Mouse (Mus musculus): ENCODE results near the gene Uck2. TPM values are rescaled to one million over a fixed set of nuclear protein-coding genes. Genes with fewer than 3 reads are reported as not detected.
A peak's percentile ranks its signal among the peaks of the same experiment; 100 is the strongest.

Uck2 gene
- polyA plus RNA-seq, 1 experiment from 2014 or later, result 67.7 TPM

GRCm38 (mm10) chr1:167245180-167245641 is 39.9 kb downstream of the Uck2 start:
- Histone ChIP-seq H3K27me3 (ENCODE audit: insufficient read depth, low read length) (no peaks in the 10 kb centered on the region), H3K4me3 (ENCODE audit: low read length) (no peak overlapping the region), H3K9ac (replicated peaks; ENCODE audit: low read length) (no peak overlapping the region), H3K9me3 (ENCODE audit: low read length) (no peaks in the 10 kb centered on the region), H3K36me3 (ENCODE audit: insufficient read depth, low read length) (no peaks in the 10 kb centered on the region), H3K4me2 (replicated peaks; ENCODE audit: low read depth, low read length) (no peak overlapping the region), H3K27ac (ENCODE audit: low read length) (no peak overlapping the region), H3K4me1 (ENCODE audit: insufficient read depth, low read length) (peaks cover 55% of the 10 kb centered on the region)
- ATAC-seq (ENCODE audit: low FRiP score, low TSS enrichment), result no peak
- WGBS, result 64% methylated on average over 9 of the region's 9 CpGs

- no peaks in the 10 kb centered on the region for H3K9me3 ChIP-seq (ENCODE audit: low read length)
- peaks cover 51% of the 10 kb centered on the region for H3K4me1 ChIP-seq (ENCODE audit: insufficient read depth, low read length)
- no peaks in the 10 kb centered on the region for H3K27me3 ChIP-seq (ENCODE audit: insufficient read depth, low read length)
- H3K4me3 ChIP-seq (ENCODE audit: low read length), result no peak overlapping the region
- 43% methylated on average over 7 of the region's 7 CpGs for WGBS
- ATAC-seq (ENCODE audit: low FRiP score, low TSS enrichment), result no peak
- no peaks in the 10 kb centered on the region for H3K36me3 ChIP-seq (ENCODE audit: insufficient read depth, low read length)
- H3K9ac ChIP-seq (replicated peaks; ENCODE audit: low read length), result no peak overlapping the region
- H3K4me2 ChIP-seq (replicated peaks; ENCODE audit: low read depth, low read length), result no peak overlapping the region
- H3K27ac ChIP-seq (ENCODE audit: low read length), result no peak overlapping the region
Observed at GRCm38 (mm10) chr1:167242191-167242681, 42.9 kb downstream of the Uck2 start.

- H3K4me2 ChIP-seq (replicated peaks; ENCODE audit: low read depth, low read length), result no peak overlapping the region
- no peak overlapping the region for H3K27ac ChIP-seq (ENCODE audit: low read length)
- no peak for ATAC-seq (ENCODE audit: low FRiP score, low TSS enrichment)
- 72% methylated on average over 3 of the region's 3 CpGs for WGBS
- no peaks in the 10 kb centered on the region for H3K9me3 ChIP-seq (ENCODE audit: low read length)
- H3K4me3 ChIP-seq (ENCODE audit: low read length), result no peak overlapping the region
- peaks cover 48% of the 10 kb centered on the region for H3K4me1 ChIP-seq (ENCODE audit: insufficient read depth, low read length)
- no peaks in the 10 kb centered on the region for H3K27me3 ChIP-seq (ENCODE audit: insufficient read depth, low read length)
- H3K9ac ChIP-seq (replicated peaks; ENCODE audit: low read length), result no peak overlapping the region
- H3K36me3 ChIP-seq (ENCODE audit: insufficient read depth, low read length), result no peaks in the 10 kb centered on the region
Observed at GRCm38 (mm10) chr1:167241487-167241886, 43.6 kb downstream of the Uck2 start.

GRCm38 (mm10) chr1:167240361-167240760 is 44.8 kb downstream of the Uck2 start:
- Histone ChIP-seq H3K9me3 (ENCODE audit: low read length) (no peaks in the 10 kb centered on the region), H3K27me3 (ENCODE audit: insufficient read depth, low read length) (no peaks in the 10 kb centered on the region), H3K27ac (ENCODE audit: low read length) (no peak overlapping the region), H3K36me3 (ENCODE audit: insufficient read depth, low read length) (peaks cover 8% of the 10 kb centered on the region; the same call in 1 of the 2 replicates), H3K4me2 (replicated peaks; ENCODE audit: low read depth, low read length) (no peak overlapping the region), H3K4me1 (ENCODE audit: insufficient read depth, low read length) (peaks cover 46% of the 10 kb centered on the region), H3K9ac (replicated peaks; ENCODE audit: low read length) (no peak overlapping the region), H3K4me3 (ENCODE audit: low read length) (no peak overlapping the region)
- WGBS, result 31% methylated on average over 5 of the region's 5 CpGs
- ATAC-seq (ENCODE audit: low FRiP score, low TSS enrichment), result no peak

- peaks cover 12% of the 10 kb centered on the region; the same call in 1 of the 2 replicates for H3K36me3 ChIP-seq (ENCODE audit: insufficient read depth, low read length)
- WGBS, result 64% methylated on average over 12 of the region's 12 CpGs
- H3K4me1 ChIP-seq (ENCODE audit: insufficient read depth, low read length), result peaks cover 42% of the 10 kb centered on the region
- no peak overlapping the region for H3K4me3 ChIP-seq (ENCODE audit: low read length)
- H3K27ac ChIP-seq (ENCODE audit: low read length), result no peak overlapping the region
- H3K27me3 ChIP-seq (ENCODE audit: insufficient read depth, low read length), result no peaks in the 10 kb centered on the region
- no peak overlapping the region for H3K9ac ChIP-seq (replicated peaks; ENCODE audit: low read length)
- no peaks in the 10 kb centered on the region for H3K9me3 ChIP-seq (ENCODE audit: low read length)
- ATAC-seq (ENCODE audit: low FRiP score, low TSS enrichment), result no peak
- H3K4me2 ChIP-seq (replicated peaks; ENCODE audit: low read depth, low read length), result no peak overlapping the region
Observed at GRCm38 (mm10) chr1:167239916-167240315, 45.2 kb downstream of the Uck2 start.

- Histone ChIP-seq H3K27me3 (ENCODE audit: insufficient read depth, low read length) (no peaks in the 10 kb centered on the region), H3K4me3 (ENCODE audit: low read length) (no peak overlapping the region), H3K27ac (ENCODE audit: low read length) (no peak overlapping the region), H3K4me1 (ENCODE audit: insufficient read depth, low read length) (peaks cover 33% of the 10 kb centered on the region), H3K9ac (replicated peaks; ENCODE audit: low read length) (no peak overlapping the region), H3K4me2 (replicated peaks; ENCODE audit: low read depth, low read length) (no peak overlapping the region), H3K9me3 (ENCODE audit: low read length) (no peaks in the 10 kb centered on the region), H3K36me3 (ENCODE audit: insufficient read depth, low read length) (peaks cover 21% of the 10 kb centered on the region; the same call in 1 of the 2 replicates)
- WGBS, result 61% methylated on average over 11 of the region's 11 CpGs
- ATAC-seq (ENCODE audit: low FRiP score, low TSS enrichment), result peak; percentile 59
Observed at GRCm38 (mm10) chr1:167237798-167238197, 47.3 kb downstream of the Uck2 start.

GRCm38 (mm10) chr1:167236790-167237189 is 48.3 kb downstream of the Uck2 start:
- 55% methylated on average over 8 of the region's 8 CpGs for WGBS
- H3K4me3 ChIP-seq (ENCODE audit: low read length), result no peak overlapping the region
- no peak overlapping the region for H3K4me2 ChIP-seq (replicated peaks; ENCODE audit: low read depth, low read length)
- H3K9ac ChIP-seq (replicated peaks; ENCODE audit: low read length), result no peak overlapping the region
- 0 out of 2 replicates have a peak, but pooled peaks have one; percentile 32 for ATAC-seq (ENCODE audit: low FRiP score, low TSS enrichment)
- H3K27me3 ChIP-seq (ENCODE audit: insufficient read depth, low read length), result no peaks in the 10 kb centered on the region
- no peak overlapping the region for H3K27ac ChIP-seq (ENCODE audit: low read length)
- no peaks in the 10 kb centered on the region for H3K9me3 ChIP-seq (ENCODE audit: low read length)
- peaks cover 21% of the 10 kb centered on the region; the same call in 1 of the 2 replicates for H3K36me3 ChIP-seq (ENCODE audit: insufficient read depth, low read length)
- peaks cover 24% of the 10 kb centered on the region for H3K4me1 ChIP-seq (ENCODE audit: insufficient read depth, low read length)

GRCm38 (mm10) chr1:167234344-167234743 is 50.8 kb downstream of the Uck2 start:
- Histone ChIP-seq H3K36me3 (ENCODE audit: insufficient read depth, low read length) (peaks cover 25% of the 10 kb centered on the region; the same call in 1 of the 2 replicates), H3K27me3 (ENCODE audit: insufficient read depth, low read length) (no peaks in the 10 kb centered on the region), H3K4me3 (ENCODE audit: low read length) (no peak overlapping the region), H3K9me3 (ENCODE audit: low read length) (no peaks in the 10 kb centered on the region), H3K4me1 (ENCODE audit: insufficient read depth, low read length) (peaks cover 12% of the 10 kb centered on the region), H3K27ac (ENCODE audit: low read length) (no peak overlapping the region), H3K9ac (replicated peaks; ENCODE audit: low read length) (no peak overlapping the region), H3K4me2 (replicated peaks; ENCODE audit: low read depth, low read length) (no peak overlapping the region)
- ATAC-seq (ENCODE audit: low FRiP score, low TSS enrichment), result no peak
- WGBS, result 95% methylated on average over 10 of the region's 10 CpGs

- Histone ChIP-seq H3K9me3 (ENCODE audit: low read length) (no peaks in the 10 kb centered on the region), H3K36me3 (ENCODE audit: insufficient read depth, low read length) (peaks cover 25% of the 10 kb centered on the region; the same call in 1 of the 2 replicates), H3K4me1 (ENCODE audit: insufficient read depth, low read length) (peaks cover 10% of the 10 kb centered on the region), H3K4me2 (replicated peaks; ENCODE audit: low read depth, low read length) (no peak overlapping the region), H3K4me3 (ENCODE audit: low read length) (no peak overlapping the region), H3K27me3 (ENCODE audit: insufficient read depth, low read length) (no peaks in the 10 kb centered on the region), H3K9ac (replicated peaks; ENCODE audit: low read length) (no peak overlapping the region), H3K27ac (ENCODE audit: low read length) (no peak overlapping the region)
- 82% methylated on average over 7 of the region's 7 CpGs for WGBS
- no peak for ATAC-seq (ENCODE audit: low FRiP score, low TSS enrichment)
Observed at GRCm38 (mm10) chr1:167232918-167233317, 52.2 kb downstream of the Uck2 start.

- H3K4me2 ChIP-seq (replicated peaks; ENCODE audit: low read depth, low read length), result no peak overlapping the region
- H3K36me3 ChIP-seq (ENCODE audit: insufficient read depth, low read length), result peaks cover 27% of the 10 kb centered on the region; the same call in 1 of the 2 replicates
- H3K9ac ChIP-seq (replicated peaks; ENCODE audit: low read length), result no peak overlapping the region
- H3K27ac ChIP-seq (ENCODE audit: low read length), result no peak overlapping the region
- no peaks in the 10 kb centered on the region for H3K27me3 ChIP-seq (ENCODE audit: insufficient read depth, low read length)
- 79% methylated on average over 17 of the region's 17 CpGs for WGBS
- no peaks in the 10 kb centered on the region for H3K4me1 ChIP-seq (ENCODE audit: insufficient read depth, low read length)
- ATAC-seq (ENCODE audit: low FRiP score, low TSS enrichment), result no peak
- H3K4me3 ChIP-seq (ENCODE audit: low read length), result no peak overlapping the region
- no peaks in the 10 kb centered on the region for H3K9me3 ChIP-seq (ENCODE audit: low read length)
Observed at GRCm38 (mm10) chr1:167231612-167232283, 53.4 kb downstream of the Uck2 start.
